Mouse (Mus musculus): ENCODE results near the gene Tead1. TPM values are rescaled to one million over a fixed set of nuclear protein-coding genes. Genes with fewer than 3 reads are reported as not detected.

Gene Tead1
- total RNA-seq, 2 experiments from 2014 or later, result not detected

DNA sequence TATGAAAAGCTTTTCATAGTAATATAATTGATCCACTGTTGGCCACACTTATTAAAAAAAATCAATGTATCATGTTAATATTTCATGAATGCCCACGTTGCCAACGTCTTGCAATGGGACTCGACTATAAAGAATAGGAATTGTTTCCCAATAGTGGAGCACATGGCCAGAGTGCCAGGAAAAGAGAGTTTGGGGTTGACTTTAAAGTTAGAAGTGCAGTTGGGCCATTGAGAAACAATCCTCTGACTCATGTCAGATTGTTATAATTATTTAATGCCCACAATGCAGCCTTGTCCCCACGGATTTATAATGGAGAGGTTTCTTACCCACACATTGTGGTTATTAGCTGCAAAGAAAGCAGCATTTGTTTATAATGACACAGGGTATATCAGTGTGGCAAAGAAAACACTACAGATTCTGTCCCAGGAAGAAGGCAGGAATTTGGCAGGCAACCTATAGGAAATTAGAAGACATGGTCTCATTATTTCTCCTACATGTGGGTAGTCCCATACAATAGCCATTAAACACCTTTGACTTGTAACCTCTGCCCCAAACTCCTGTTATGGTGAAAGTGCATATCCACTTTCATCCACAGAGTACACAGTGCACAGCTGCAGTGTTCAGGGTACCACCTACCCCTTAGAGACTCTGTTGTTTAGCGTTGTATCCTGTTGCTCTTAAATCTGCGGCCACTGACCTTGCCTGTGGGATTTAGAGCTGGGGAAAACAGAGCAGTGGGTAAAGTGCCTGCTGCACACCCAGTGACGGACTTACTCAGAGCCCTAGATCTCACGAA lies 118.6 kb downstream of the Tead1 start:
- no peak for ATAC-seq (replicated peaks; ENCODE audit: low FRiP score, low TSS enrichment, poor library complexity, severe bottlenecking)

GRCm38 (mm10) chr7:112801706-112802105 lies 122.6 kb downstream of the Tead1 start:
- no peak for ATAC-seq (replicated peaks; ENCODE audit: low FRiP score, low TSS enrichment, poor library complexity, severe bottlenecking)

GRCm38 (mm10) chr7:112806718-112807400 lies 127.7 kb downstream of the Tead1 start:
- no peak for ATAC-seq (replicated peaks; ENCODE audit: low FRiP score, low TSS enrichment, poor library complexity, severe bottlenecking)

- ATAC-seq (replicated peaks; ENCODE audit: low FRiP score, low TSS enrichment, poor library complexity, severe bottlenecking), result no peak
These were observed 128.3 kb downstream of the Tead1 start for GRCm38 (mm10) chr7:112807401-112807751.

DNA sequence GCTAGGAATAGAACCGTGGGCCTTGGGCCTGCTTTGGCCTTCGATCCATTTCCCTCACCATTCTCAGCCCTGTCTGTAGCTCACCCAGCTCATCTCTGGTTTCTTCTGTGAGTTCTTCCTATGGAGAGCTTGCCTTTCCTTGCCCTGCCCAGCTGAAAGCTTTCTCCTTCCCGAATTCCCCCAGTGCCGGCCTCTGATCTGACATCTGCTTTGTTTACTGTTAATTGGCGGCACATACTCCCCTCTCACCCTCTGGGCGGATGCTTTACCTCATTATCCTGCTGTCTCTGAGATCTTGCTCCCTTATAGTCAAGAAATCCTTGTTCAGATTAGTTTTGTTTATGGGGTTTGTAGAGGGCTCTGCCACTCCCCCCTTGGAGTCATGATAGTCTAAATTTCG lies 131.6 kb downstream of the Tead1 start:
- no peak for ATAC-seq (replicated peaks; ENCODE audit: low FRiP score, low TSS enrichment, poor library complexity, severe bottlenecking)

DNA sequence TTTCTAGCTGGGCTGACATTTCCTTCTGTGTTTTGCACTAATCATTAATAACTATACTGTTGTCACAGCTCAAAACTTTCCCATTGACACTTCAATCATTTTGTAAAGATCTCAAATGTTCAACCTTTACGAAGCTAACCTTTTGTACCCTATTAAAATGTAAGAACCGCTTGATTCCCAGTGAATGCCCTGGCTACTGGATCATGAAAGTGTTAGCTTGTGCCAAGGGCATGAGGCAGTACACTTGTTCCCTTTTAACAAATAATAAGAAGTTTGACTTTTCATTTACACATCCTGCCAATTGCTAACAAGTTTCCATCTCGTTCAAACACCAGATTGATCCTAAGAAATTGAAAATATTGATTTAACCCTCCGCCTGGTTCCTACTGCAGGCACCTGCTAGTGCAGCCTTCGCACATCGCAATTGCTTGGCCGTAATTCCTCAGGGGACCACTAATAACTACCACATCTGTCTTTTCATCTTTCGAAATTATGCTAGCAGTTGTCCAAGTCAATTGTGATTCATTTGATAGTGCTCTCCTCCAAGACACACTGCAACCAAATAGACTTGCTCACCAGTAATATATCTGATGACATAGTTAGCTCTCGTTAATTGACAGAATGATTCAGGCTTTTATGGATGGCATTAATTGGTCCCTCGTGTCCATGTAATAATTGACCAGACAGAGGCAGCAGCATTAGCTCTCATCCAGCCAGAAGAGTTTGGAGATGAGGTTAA lies 133.1 kb downstream of the Tead1 start:
- ATAC-seq (replicated peaks; ENCODE audit: low FRiP score, low TSS enrichment, poor library complexity, severe bottlenecking), result no peak

GRCm38 (mm10) chr7:112813163-112813562 lies 134.0 kb downstream of the Tead1 start:
- ATAC-seq (replicated peaks; ENCODE audit: low FRiP score, low TSS enrichment, poor library complexity, severe bottlenecking), result no peak

- ATAC-seq (replicated peaks; ENCODE audit: low FRiP score, low TSS enrichment, poor library complexity, severe bottlenecking), result no peak
These were observed 134.7 kb downstream of the Tead1 start for GRCm38 (mm10) chr7:112813731-112814306.

DNA sequence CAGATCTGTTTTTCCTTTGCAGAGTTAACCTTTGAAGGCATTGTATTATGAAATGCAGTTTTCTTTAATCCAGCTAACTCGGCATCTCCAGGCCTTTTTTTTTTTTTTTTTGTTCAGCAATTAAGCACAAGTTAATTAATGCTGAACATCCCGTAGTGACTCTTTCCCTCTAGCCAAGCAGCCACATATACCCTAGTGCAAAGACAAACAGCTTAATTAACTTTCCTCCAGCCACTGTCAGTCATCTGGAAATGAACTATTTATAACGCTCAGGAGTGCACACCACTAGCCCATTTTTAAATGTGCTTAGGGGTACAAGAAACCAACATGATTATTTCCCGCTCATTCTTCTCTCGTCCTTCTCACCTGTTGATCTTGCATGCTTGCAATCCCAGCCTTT lies 136.9 kb downstream of the Tead1 start:
- no peak for ATAC-seq (replicated peaks; ENCODE audit: low FRiP score, low TSS enrichment, poor library complexity, severe bottlenecking)

DNA sequence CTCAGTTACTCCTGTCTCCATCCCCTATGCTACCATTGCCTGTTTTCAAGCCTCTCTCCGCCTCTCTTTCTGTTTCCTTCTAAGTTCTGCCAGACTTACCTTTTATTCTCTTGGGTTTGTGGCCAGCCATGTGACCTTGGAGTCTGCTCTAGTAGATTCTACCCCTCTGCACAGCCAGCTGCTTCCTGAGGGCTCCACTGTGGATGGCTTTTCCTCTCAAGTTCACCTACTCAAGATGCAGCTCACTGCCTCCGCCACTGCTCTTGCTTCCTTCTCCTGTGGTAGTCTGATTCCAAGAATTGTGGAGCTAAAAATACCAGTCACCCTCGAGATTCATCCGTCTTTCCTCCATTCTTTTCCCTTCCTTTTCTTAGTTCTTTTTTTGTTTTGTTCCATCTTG lies 140.7 kb downstream of the Tead1 start:
- ATAC-seq (replicated peaks; ENCODE audit: low FRiP score, low TSS enrichment, poor library complexity, severe bottlenecking), result no peak

- ATAC-seq (replicated peaks; ENCODE audit: low FRiP score, low TSS enrichment, poor library complexity, severe bottlenecking), result no peak
These were observed 143.8 kb downstream of the Tead1 start for GRCm38 (mm10) chr7:112822879-112823278.

- ATAC-seq (replicated peaks; ENCODE audit: low FRiP score, low TSS enrichment, poor library complexity, severe bottlenecking), result no peak
These were observed 144.5 kb downstream of the Tead1 start for GRCm38 (mm10) chr7:112823621-112824020.

DNA sequence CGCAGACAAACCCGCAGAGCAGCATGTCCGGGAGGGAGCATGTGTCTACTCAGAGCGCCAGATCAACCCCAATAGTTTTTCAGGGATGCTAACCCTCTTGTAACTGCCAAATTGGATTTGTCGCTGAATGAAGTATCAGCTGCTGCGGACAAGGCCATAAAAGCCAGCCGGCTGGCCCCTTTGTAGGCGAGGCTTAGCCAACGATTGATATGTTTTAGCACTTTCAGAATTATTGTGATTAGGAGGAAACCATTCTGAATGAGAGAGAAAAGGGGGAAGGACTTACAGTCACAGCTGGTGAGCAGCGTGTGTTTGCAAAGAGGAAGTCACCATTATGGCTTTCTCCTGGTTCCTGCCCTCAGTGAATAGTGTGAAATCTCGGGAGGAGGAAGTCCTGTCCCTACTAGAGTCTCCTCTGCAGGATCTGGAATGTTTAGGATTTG lies 146.2 kb downstream of the Tead1 start:
- no peak for ATAC-seq (replicated peaks; ENCODE audit: low FRiP score, low TSS enrichment, poor library complexity, severe bottlenecking)

GRCm38 (mm10) chr7:112826114-112826911 lies 147.2 kb downstream of the Tead1 start:
- ATAC-seq (replicated peaks; ENCODE audit: low FRiP score, low TSS enrichment, poor library complexity, severe bottlenecking), result no peak

DNA sequence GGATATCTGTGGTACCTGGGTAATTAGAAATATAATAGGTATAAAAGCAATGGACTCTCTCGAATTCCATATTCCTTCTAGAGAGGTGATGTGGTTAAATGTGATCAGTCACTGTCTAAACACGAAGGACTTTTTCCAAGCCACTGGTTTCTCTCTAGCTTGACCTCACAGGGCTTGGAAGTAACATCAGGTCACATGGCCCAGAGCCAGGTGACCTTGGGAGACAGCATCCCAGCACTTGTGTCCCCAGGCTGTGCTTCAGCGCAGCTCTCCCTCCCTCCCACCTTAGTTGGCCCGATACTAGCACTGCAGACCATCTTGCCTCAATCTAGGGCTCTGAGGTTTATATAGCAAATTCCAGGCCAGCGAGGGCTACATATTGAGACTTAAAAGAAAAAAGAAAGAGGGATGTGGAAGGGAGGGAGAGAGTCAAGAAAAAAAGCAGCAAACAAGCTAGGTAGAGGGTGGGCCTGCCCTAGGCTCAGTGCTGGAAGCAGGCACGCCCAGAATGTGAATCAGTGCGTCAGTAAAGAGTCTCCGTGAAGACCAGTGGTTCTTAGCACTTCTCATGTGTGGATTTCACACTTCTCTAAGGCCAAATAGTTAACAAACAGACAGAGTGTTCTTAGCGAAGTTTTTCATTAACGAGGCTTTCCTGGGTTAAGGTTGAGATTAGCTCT lies 149.0 kb downstream of the Tead1 start:
- ATAC-seq (replicated peaks; ENCODE audit: low FRiP score, low TSS enrichment, poor library complexity, severe bottlenecking), result no peak

DNA sequence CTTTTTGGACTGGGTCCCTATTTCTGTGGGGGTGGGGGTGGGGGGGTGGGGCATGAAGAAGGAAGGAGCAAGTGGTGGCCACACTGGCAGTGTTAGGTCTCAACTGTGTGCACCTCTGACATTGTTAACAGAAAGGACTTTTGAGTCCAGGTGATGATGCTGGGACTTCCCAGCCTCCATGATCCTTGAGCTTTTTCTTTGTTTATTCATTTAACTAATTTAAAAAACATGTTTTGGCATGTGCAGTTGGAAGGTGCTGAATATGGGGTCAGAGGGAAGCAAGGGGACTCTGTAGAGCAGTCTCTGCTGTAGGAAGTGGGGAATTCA lies 149.5 kb downstream of the Tead1 start:
- ATAC-seq (replicated peaks; ENCODE audit: low FRiP score, low TSS enrichment, poor library complexity, severe bottlenecking), result no peak

DNA sequence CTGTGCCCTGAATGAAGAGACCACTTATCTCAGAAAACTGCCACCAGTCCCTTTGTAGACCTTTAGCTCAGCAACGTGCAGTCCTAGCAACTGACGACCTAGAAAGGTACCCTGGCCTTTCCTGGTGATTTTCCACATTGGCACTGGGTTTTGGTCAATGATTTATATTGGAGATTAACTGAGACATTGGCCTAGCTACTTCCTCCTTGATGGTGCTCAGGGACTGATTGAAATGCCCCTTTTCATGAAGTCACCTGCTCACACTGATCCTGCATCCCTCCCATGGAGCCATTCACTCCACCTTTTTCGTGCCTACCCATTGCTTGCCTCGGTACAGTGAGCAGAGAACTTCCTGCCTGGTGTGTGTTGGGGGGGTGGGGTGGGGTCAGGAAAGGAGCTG lies 151.8 kb downstream of the Tead1 start:
- ATAC-seq (replicated peaks; ENCODE audit: low FRiP score, low TSS enrichment, poor library complexity, severe bottlenecking), result no peak

DNA sequence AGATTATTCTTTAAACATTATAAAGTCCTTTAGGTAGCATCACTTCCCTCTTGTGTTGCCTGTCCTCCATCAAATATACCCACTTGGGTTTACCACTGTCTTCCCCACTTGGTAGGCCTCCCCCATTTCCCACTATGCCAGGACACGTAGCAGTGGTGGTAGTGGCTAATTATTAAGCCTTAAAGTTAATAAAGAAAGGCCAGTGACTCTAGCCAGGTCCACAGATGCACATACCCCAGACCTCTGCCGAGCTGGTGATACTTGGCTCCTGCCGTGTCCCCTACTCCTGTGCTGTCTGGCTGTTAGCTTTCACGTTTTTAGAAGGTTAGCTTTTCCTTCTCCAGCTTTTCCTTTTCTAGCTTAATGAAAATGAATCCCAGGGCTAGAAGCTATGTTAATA lies 152.3 kb downstream of the Tead1 start:
- ATAC-seq (replicated peaks; ENCODE audit: low FRiP score, low TSS enrichment, poor library complexity, severe bottlenecking), result no peak

- no peak for ATAC-seq (replicated peaks; ENCODE audit: low FRiP score, low TSS enrichment, poor library complexity, severe bottlenecking)
These were observed 154.0 kb downstream of the Tead1 start for GRCm38 (mm10) chr7:112833132-112833531.

Data from megakaryocyte-erythroid progenitor cell, adult 5-6 weeks (primary cell).